Mouse (Mus musculus): ENCODE results near the gene Zp1.

- TF ChIP-seq EP300 (IDR thresholded peaks at IDR 0.05; ENCODE audit: low read depth) (no peak), CTCF (IDR thresholded peaks at IDR 0.05; ENCODE audit: low read depth) (no peak)
These were observed 49.8 kb downstream of the Zp1 start for GRCm38 (mm10) chr19:10870676-10871075.

Data from heart, postnatal 0 days (tissue).